Mouse (Mus musculus) MEL (cell line): ENCODE data around the gene C9. TPM values are rescaled to one million over a fixed set of nuclear protein-coding genes. Genes with fewer than 3 reads are reported as not detected.

Source experiments
- DNase-seq: peaks from one replicate; pipeline ENCODE4 v3.0.0; 2011; ENCODE audit warnings: low read depth, low spot score
- H3K27ac ChIP-seq: 2 replicates; pipeline ENCODE4 v1.5.1; 2012; ENCODE audit warnings: low read depth, mild to moderate bottlenecking, control low read depth, low read length, moderate library complexity; ENCODE audit not compliant: control insufficient read depth
- H3K27me3 ChIP-seq, 2 experiments: fragments of 150-350 bp in 1 of 2; sonication (generic) in 1 of 2; 2 replicates each; pipeline ENCODE4 v1.6.1; 2012; ENCODE audit warnings: low read length in 2 of 2, mild to moderate bottlenecking in 2 of 2, improper control_type of control experiment in 1 of 2, moderate library complexity in 1 of 2; ENCODE audit not compliant: insufficient read depth in 2 of 2, control insufficient read depth in 1 of 2
- H3K36me3 ChIP-seq, 2 experiments: 2 replicates each; pipeline ENCODE4 v1.6.1; 2012 to 2014; ENCODE audit warnings: low read length in 2 of 2, improper control_type of control experiment in 1 of 2, inconsistent platforms in 1 of 2, mild to moderate bottlenecking in 1 of 2; ENCODE audit not compliant: insufficient read depth in 2 of 2, control insufficient read depth in 1 of 2
- H3K4me1 ChIP-seq, 2 experiments: fragments of 150-350 bp in 1 of 2; sonication (generic) in 1 of 2; 2 replicates each; pipeline ENCODE4 v1.6.1; 2012; ENCODE audit warnings: low read length in 2 of 2, improper control_type of control experiment in 1 of 2, mild to moderate bottlenecking in 1 of 2; ENCODE audit not compliant: insufficient read depth in 2 of 2, control insufficient read depth in 1 of 2
- H3K4me3 ChIP-seq, 2 experiments: fragments of 150-350 bp in 1 of 2; sonication (generic) in 1 of 2; 2 replicates each; pipeline ENCODE4 v1.5.1; 2012; ENCODE audit warnings: low read depth in 2 of 2, low read length in 2 of 2, mild to moderate bottlenecking in 2 of 2, moderate library complexity in 2 of 2, control low read depth in 1 of 2, improper control_type of control experiment in 1 of 2; ENCODE audit not compliant: control insufficient read depth in 1 of 2, insufficient read depth in 1 of 2
- H3K79me2 ChIP-seq: 2 replicates; pipeline ENCODE4 v1.6.1; 2012; ENCODE audit warnings: mild to moderate bottlenecking, low read length, moderate library complexity; ENCODE audit not compliant: control insufficient read depth, poor library complexity, insufficient read depth
- H3K9ac ChIP-seq: 2 replicates; pipeline ENCODE4 v1.6.1; 2012; ENCODE audit warnings: low read depth, mild to moderate bottlenecking, control low read depth, low read length, moderate library complexity; ENCODE audit not compliant: control insufficient read depth, poor library complexity, severe bottlenecking
- H3K9me3 ChIP-seq: fragments of 150-350 bp; sonication (generic); replicated peaks from 2 replicates; pipeline ENCODE4 v1.6.1; 2012; ENCODE audit warnings: mild to moderate bottlenecking, low read length, improper control_type of control experiment, moderate library complexity; ENCODE audit not compliant: insufficient read depth
- CHD1 ChIP-seq: IDR thresholded peaks from 2 replicates; pipeline ENCODE4 v1.6.1; 2012; ENCODE audit warnings: low read depth, mild to moderate bottlenecking, inconsistent platforms, low read length, improper control_type of control experiment
- CHD2 ChIP-seq: IDR thresholded peaks from 2 replicates; pipeline ENCODE4 v1.6.1; 2011; ENCODE audit warnings: low read length, improper control_type of control experiment
- CTCF ChIP-seq, 3 experiments: IDR thresholded peaks in 2 of 3; conservative IDR thresholded peaks in 1 of 3; 2 replicates each; pipeline ENCODE4 v1.5.1; 2011 to 2012; ENCODE audit warnings: low read length in 3 of 3, low read depth in 2 of 3, mild to moderate bottlenecking in 2 of 3, improper control_type of control experiment in 1 of 3, inconsistent platforms in 1 of 3, mixed read lengths in 1 of 3, moderate library complexity in 1 of 3; ENCODE audit not compliant: control insufficient read depth in 1 of 3, insufficient read depth in 1 of 3, poor library complexity in 1 of 3, severe bottlenecking in 1 of 3
- E2F4 ChIP-seq: IDR thresholded peaks from 2 replicates; pipeline ENCODE4 v1.6.1; 2011; ENCODE audit warnings: low read depth, low read length, improper control_type of control experiment, borderline replicate concordance
- HCFC1 ChIP-seq: IDR thresholded peaks from 2 replicates; pipeline ENCODE4 v1.6.1; 2012; ENCODE audit warnings: low read depth, mild to moderate bottlenecking, inconsistent platforms, low read length, improper control_type of control experiment, moderate library complexity
- JUND ChIP-seq: IDR thresholded peaks from 2 replicates; pipeline ENCODE4 v1.6.1; 2011; ENCODE audit warnings: low read depth, mild to moderate bottlenecking, improper control_type of control experiment, low read length
- KAT2A ChIP-seq: conservative IDR thresholded peaks from 2 replicates; pipeline ENCODE4 v1.6.1; 2012; ENCODE audit warnings: low read depth, low read length, improper control_type of control experiment, inconsistent platforms
- MXI1 ChIP-seq: IDR thresholded peaks from 2 replicates; pipeline ENCODE4 v1.6.1; 2011; ENCODE audit warnings: mild to moderate bottlenecking, low read depth, low read length, improper control_type of control experiment
- NELFE ChIP-seq: IDR thresholded peaks from 2 replicates; pipeline ENCODE4 v1.6.1; 2011; ENCODE audit warnings: low read depth, low read length, improper control_type of control experiment
- NRF1 ChIP-seq: IDR thresholded peaks from 2 replicates; pipeline ENCODE4 v1.6.1; 2014; ENCODE audit warnings: low read depth, mild to moderate bottlenecking, inconsistent platforms, low read length, improper control_type of control experiment, moderate library complexity; ENCODE audit not compliant: poor library complexity, insufficient read depth, severe bottlenecking
- POLR2A ChIP-seq, 2 experiments: IDR thresholded peaks; 2 replicates each; pipeline ENCODE4 v1.6.1; 2011 to 2012; ENCODE audit warnings: low read length in 2 of 2, mild to moderate bottlenecking in 2 of 2, control low read depth in 1 of 2, improper control_type of control experiment in 1 of 2, low read depth in 1 of 2, moderate library complexity in 1 of 2; ENCODE audit not compliant: control insufficient read depth in 1 of 2, insufficient read depth in 1 of 2, poor library complexity in 1 of 2
- POLR2AphosphoS2 ChIP-seq: IDR thresholded peaks from 2 replicates; pipeline ENCODE4 v1.6.1; 2011; ENCODE audit warnings: low read length, improper control_type of control experiment
- POLR2AphosphoS5 ChIP-seq: IDR thresholded peaks from 2 replicates; pipeline ENCODE4 v1.6.1; 2012; ENCODE audit warnings: low read depth, borderline replicate concordance, mild to moderate bottlenecking, inconsistent platforms, low read length, moderate library complexity, mixed read lengths
- RCOR1 ChIP-seq: IDR thresholded peaks from 2 replicates; pipeline ENCODE4 v1.6.1; 2012; ENCODE audit warnings: low read depth, mild to moderate bottlenecking, inconsistent platforms, low read length, improper control_type of control experiment
- SIN3A ChIP-seq: IDR thresholded peaks from 2 replicates; pipeline ENCODE4 v1.6.1; 2012; ENCODE audit warnings: low read length, improper control_type of control experiment, inconsistent platforms
- SMC3 ChIP-seq: IDR thresholded peaks from 2 replicates; pipeline ENCODE4 v1.6.1; 2011; ENCODE audit warnings: low read depth, low read length, improper control_type of control experiment
- TBP ChIP-seq: IDR thresholded peaks from 2 replicates; pipeline ENCODE4 v1.8.0; 2011; ENCODE audit warnings: low read depth, low read length, improper control_type of control experiment
- TCF12 ChIP-seq: IDR thresholded peaks from 2 replicates; pipeline ENCODE4 v1.6.1; 2014; ENCODE audit warnings: low read depth, mild to moderate bottlenecking, inconsistent platforms, low read length, improper control_type of control experiment, moderate library complexity
- USF1 ChIP-seq: IDR thresholded peaks from 2 replicates; pipeline ENCODE4 v1.6.1; 2014; ENCODE audit warnings: low read depth, mild to moderate bottlenecking, inconsistent platforms, low read length, improper control_type of control experiment, moderate library complexity
- ZMIZ1 ChIP-seq: IDR thresholded peaks from 2 replicates; pipeline ENCODE4 v1.6.1; 2012; ENCODE audit warnings: low read depth, mild to moderate bottlenecking, inconsistent platforms, low read length, improper control_type of control experiment, moderate library complexity
- polyA plus RNA-seq, 2 experiments: library from polyadenylated mRNA; stranded (reverse) in 1 of 2; unstranded in 1 of 2; fragments of >175 nt in 1 of 2; fragments of >200 nt in 1 of 2; gene quantifications; 2 replicates each; pipeline versions ENCODE4 v1.2.1 to v1.2.4; 2012; ENCODE audit warnings: low replicate concordance in 2 of 2, low read depth in 1 of 2; ENCODE audit not compliant: insufficient read length in 2 of 2, insufficient read depth in 1 of 2, missing spikeins in 1 of 2
- total RNA-seq: library from RNA; depleted of rRNA; stranded (reverse); fragments of 300-350 nt; gene quantifications from 2 replicates; pipeline ENCODE4 v1.2.3, GENCODE M21; 2012

Gene C9
- total and polyA plus RNA-seq, 3 experiments: not detected

- Histone ChIP-seq H3K4me1 (no peaks in the 10 kb centered on the region), H3K27ac (no peak overlapping the region), H3K4me3 (no peak overlapping the region), H3K27me3 (peaks cover 0 to 4% of the 10 kb centered on the region in 2 experiments; a peak in 2 of 4 replicates), H3K79me2 (no peaks in the 10 kb centered on the region), H3K9ac (no peak overlapping the region), H3K36me3 (no peaks in the 10 kb centered on the region), H3K9me3 (no peaks in the 10 kb centered on the region)
- no peak for TF ChIP-seq NELFE
- DNase-seq: no peak
These were observed 13.3 kb upstream of the C9 start for GRCm38 (mm10) chr15:6431777-6432176.

GRCm38 (mm10) chr15:6432411-6432810 is 12.7 kb upstream of the C9 start:
- Histone ChIP-seq H3K36me3 (no peaks in the 10 kb centered on the region), H3K9me3 (no peaks in the 10 kb centered on the region), H3K27me3 (peaks cover 0 to 4% of the 10 kb centered on the region in 2 experiments; a peak in 3 of 4 replicates), H3K27ac (no peak overlapping the region), H3K4me3 (no peak overlapping the region), H3K9ac (no peak overlapping the region), H3K4me1 (no peaks in the 10 kb centered on the region), H3K79me2 (no peaks in the 10 kb centered on the region)
- no peak for DNase-seq
- TF ChIP-seq SMC3: no peak
- no peak for TF ChIP-seq RCOR1
- no peak for TF ChIP-seq ZMIZ1
- TF ChIP-seq CTCF (IDR thresholded peaks at IDR 0.05 in 2 of 3, conservative IDR thresholded peaks at IDR 0.05 in 1 of 3; ENCODE audit: control insufficient read depth in 1 of 3, insufficient read depth in 1 of 3, low read depth in 2 of 3, low read length in 3 of 3, poor library complexity in 1 of 3, severe bottlenecking in 1 of 3): no peak
- TF ChIP-seq SIN3A: no peak
- no peak for TF ChIP-seq E2F4
- TF ChIP-seq CHD2: no peak
- TF ChIP-seq POLR2AphosphoS2: no peak
- no peak for TF ChIP-seq TCF12
- no peak for TF ChIP-seq USF1
- no peak for TF ChIP-seq POLR2A (IDR thresholded peaks at IDR 0.05; ENCODE audit: control insufficient read depth in 1 of 2, insufficient read depth in 1 of 2, low read depth in 1 of 2, low read length in 2 of 2, poor library complexity in 1 of 2)
- no peak for TF ChIP-seq NRF1
- no peak for TF ChIP-seq KAT2A
- no peak for TF ChIP-seq POLR2AphosphoS5
- TF ChIP-seq CHD1: no peak
- TF ChIP-seq HCFC1: no peak
- no peak for TF ChIP-seq MXI1
- no peak for TF ChIP-seq JUND
- no peak for TF ChIP-seq TBP
